Mouse (Mus musculus) olfactory bulb, adult 2 months (tissue): ENCODE data around the gene Prkab2. TPM values are rescaled to one million over a fixed set of nuclear protein-coding genes. Genes with fewer than 3 reads are reported as not detected.
A peak's percentile ranks its signal among the peaks of the same experiment; 100 is the strongest.

ENCODE experiments used
- H3K27ac ChIP-seq: fragments of 200-500 bp; 2 replicates; pipeline ENCODE4 v1.5.1; 2012; ENCODE audit warnings: low read depth, low read length; ENCODE audit not compliant: insufficient read depth
- H3K4me1 ChIP-seq: fragments of 200-500 bp; 2 replicates; pipeline ENCODE4 v1.6.1; 2012; ENCODE audit warnings: low read length; ENCODE audit not compliant: control insufficient read depth, insufficient read depth
- H3K4me3 ChIP-seq: fragments of 200-500 bp; 2 replicates; pipeline ENCODE4 v1.5.1; 2012; ENCODE audit warnings: mild to moderate bottlenecking, low read depth, low read length, moderate library complexity; ENCODE audit not compliant: insufficient read depth
- CTCF ChIP-seq: fragments of 200-500 bp; IDR thresholded peaks from 2 replicates; pipeline ENCODE4 v1.5.1; 2012; ENCODE audit warnings: low read depth, mild to moderate bottlenecking, low read length, moderate library complexity; ENCODE audit not compliant: insufficient read depth
- POLR2A ChIP-seq: fragments of 200-500 bp; IDR thresholded peaks from 2 replicates; pipeline ENCODE4 v1.6.1; 2012; ENCODE audit warnings: mild to moderate bottlenecking, low read depth, low read length, moderate library complexity; ENCODE audit not compliant: insufficient read depth
- WGBS: fragments of 180-500 bp; shearing (Covaris S2); methylation state at CpG from one replicate; pipeline ENCODE4 v1.1.7; 2018; 5-methylcytosine and 5-hydroxymethylcytosine counted together
- polyA plus RNA-seq: library from polyadenylated mRNA; stranded (reverse); fragments of >200 nt; gene quantifications from 2 replicates; pipeline ENCODE4 v1.2.4, GENCODE M21; 2012; ENCODE audit warnings: low replicate concordance; ENCODE audit not compliant: missing spikeins, insufficient read depth, insufficient read length

The Prkab2 gene
- polyA plus RNA-seq, 1 experiment, result not detected

GRCm38 (mm10) chr3:97681321-97682158 is 23.5 kb downstream of the Prkab2 start:
- H3K27ac ChIP-seq, result no peak overlapping the region

GRCm38 (mm10) chr3:97682159-97682502 is 24.1 kb downstream of the Prkab2 start:
- Histone ChIP-seq H3K4me3 (no peak overlapping the region), H3K27ac (no peak overlapping the region), H3K4me1 (peaks cover 12% of the 10 kb centered on the region; the same call in 1 of the 2 replicates)
- TF ChIP-seq CTCF (no peak), POLR2A (no peak)
- 8% methylated on average over 11 of the region's 11 CpGs for WGBS

More at GRCm38 (mm10) chr3:97681321-97682158, 23.5 kb downstream of the Prkab2 start:
- peaks cover 12% of the 10 kb centered on the region; the same call in 1 of the 2 replicates for H3K4me1 ChIP-seq
- TF ChIP-seq POLR2A (no peak), CTCF (peak; percentile 55)
- H3K4me3 ChIP-seq, result peak overlapping the region; percentile 28
- 3% methylated on average over 33 of the region's 33 CpGs for WGBS

GRCm38 (mm10) chr3:97682576-97682975 is 24.6 kb downstream of the Prkab2 start:
- 44% methylated on average over 5 of the region's 5 CpGs for WGBS
- H3K27ac ChIP-seq, result no peak overlapping the region
- peaks cover 12% of the 10 kb centered on the region; the same call in 1 of the 2 replicates for H3K4me1 ChIP-seq
- no peak overlapping the region for H3K4me3 ChIP-seq
- TF ChIP-seq CTCF, result no peak
- TF ChIP-seq POLR2A, result no peak

GRCm38 (mm10) chr3:97683560-97684195 is 25.7 kb downstream of the Prkab2 start:
- H3K27ac ChIP-seq, result no peak overlapping the region
- peaks cover 12% of the 10 kb centered on the region; the same call in 1 of the 2 replicates for H3K4me1 ChIP-seq
- no peak overlapping the region for H3K4me3 ChIP-seq
- no peak for TF ChIP-seq CTCF
- TF ChIP-seq POLR2A, result no peak
- 18% methylated on average over 16 of the region's 16 CpGs for WGBS

- H3K27ac ChIP-seq, result no peak overlapping the region
- 76% methylated on average over 4 of the region's 4 CpGs for WGBS
- peaks cover 14% of the 10 kb centered on the region; the same call in 1 of the 2 replicates for H3K4me1 ChIP-seq
- H3K4me3 ChIP-seq, result no peak overlapping the region
- TF ChIP-seq POLR2A, result no peak
- TF ChIP-seq CTCF, result no peak
These were observed 28.6 kb downstream of the Prkab2 start for GRCm38 (mm10) chr3:97686372-97687117.

GRCm38 (mm10) chr3:97689289-97689688 is 31.3 kb downstream of the Prkab2 start:
- 71% methylated on average over 2 of the region's 2 CpGs for WGBS
- H3K4me1 ChIP-seq, result peaks cover 10% of the 10 kb centered on the region
- no peak overlapping the region for H3K4me3 ChIP-seq
- no peak overlapping the region for H3K27ac ChIP-seq
- TF ChIP-seq CTCF (no peak), POLR2A (no peak)

- Histone ChIP-seq H3K27ac (no peak overlapping the region), H3K4me1 (peaks cover 10% of the 10 kb centered on the region), H3K4me3 (no peak overlapping the region)
- TF ChIP-seq CTCF (no peak), POLR2A (no peak)
- 67% methylated on average over 7 of the region's 7 CpGs for WGBS
These were observed 32.6 kb downstream of the Prkab2 start for GRCm38 (mm10) chr3:97690590-97690989.

GRCm38 (mm10) chr3:97691443-97692017 is 33.5 kb downstream of the Prkab2 start:
- Histone ChIP-seq H3K27ac (peak overlapping the region; percentile 19; the same call in 1 of the 2 replicates), H3K4me3 (no peak overlapping the region), H3K4me1 (peaks cover 10% of the 10 kb centered on the region)
- TF ChIP-seq POLR2A (no peak), CTCF (no peak)
- WGBS, result 44% methylated on average over 12 of the region's 12 CpGs
